Mouse (Mus musculus): ENCODE results near the gene Aco2.

DNA sequence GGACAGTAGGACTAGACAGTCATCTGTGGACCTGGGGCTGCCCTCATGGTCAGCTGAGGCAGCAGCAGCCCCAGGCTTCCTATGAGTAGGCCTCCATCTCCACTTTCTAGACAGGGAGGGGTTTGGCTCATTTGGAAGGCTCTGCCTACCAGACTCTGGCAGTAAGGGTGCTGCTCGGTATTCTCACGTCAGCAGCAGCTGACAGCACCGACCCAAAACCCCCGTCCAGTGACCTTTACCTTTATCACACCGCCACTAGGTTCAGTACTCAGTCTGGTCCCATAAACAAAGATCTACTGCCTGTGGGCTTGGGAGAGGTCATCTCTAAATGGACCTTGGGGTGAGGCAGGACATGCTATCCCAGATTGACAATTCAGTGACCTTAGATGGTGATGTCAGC, 43.6 kb downstream of the Aco2 start:
- TF ChIP-seq CTCF (IDR thresholded peaks at IDR 0.05; ENCODE audit: insufficient read depth, low read length): no peak
- TF ChIP-seq POLR2A (IDR thresholded peaks at IDR 0.05; ENCODE audit: borderline replicate concordance, extremely low read depth, low read depth, low read length): no peak
